8 mouse cellular contexts compared by ENCODE assay signal in genomic region chrX:13280409-13281328, GRCm38 (mm10). TPM values are rescaled to one million over a fixed set of nuclear protein-coding genes. Genes with fewer than 3 reads are reported as not detected.
DNase-seq lines count a peak whose midpoint lies in the region; ATAC-seq and TF ChIP-seq lines count a peak whose summit lies in the region.

Gene Ddx3x (plus strand): TSS chrX:13280970.

- H3K36me3 ChIP-seq in ES-E14 (ENCODE audit: control insufficient read depth, insufficient read depth, low read length, poor library complexity, severe bottlenecking), result peaks cover 5% of the 10 kb centered on the region
- H3K36me3 ChIP-seq in forebrain, postnatal 0 days (ENCODE audit: insufficient read depth), result no peaks in the 10 kb centered on the region
- peaks cover 5% of the 10 kb centered on the region; the same call in 1 of the 2 replicates for H3K36me3 ChIP-seq in lung, embryonic 15.5 days

- no peaks in the 10 kb centered on the region for H3K9me3 ChIP-seq in ES-E14 (ENCODE audit: control insufficient read depth, insufficient read depth, low read depth, low read length)
- H3K9me3 ChIP-seq in forebrain, postnatal 0 days (ENCODE audit: low read length), result no peaks in the 10 kb centered on the region
- no peaks in the 10 kb centered on the region for H3K9me3 ChIP-seq in lung, embryonic 15.5 days

- in situ Hi-C loops in ES-E14 (cut with MboI; ENCODE audit: low sequenced_read_pairs in 2 of 2, unreplicated experiment in 2 of 2), result loop anchor here in 1 of 2 experiments (25.0 kb wide), 1 partner anchor 143 kb away; no protein-coding TSS in a partner anchor

- H3K4me2 ChIP-seq in forebrain, postnatal 0 days (ENCODE audit: low read depth), result peak within 1 kb of the TSS; percentile 77
- H3K4me2 ChIP-seq in lung, embryonic 15.5 days, result peak within 1 kb of the TSS; percentile 63

- peak; percentile 96 for ATAC-seq in forebrain, postnatal 0 days
- peak; percentile 95 for ATAC-seq in lung, embryonic 15.5 days (ENCODE audit: borderline replicate concordance, extremely low read depth, low FRiP score, low TSS enrichment)

- H3K4me3 ChIP-seq in ES-E14 (ENCODE audit: insufficient read depth in 1 of 2, low read depth in 1 of 2, low read length in 2 of 2, poor library complexity in 1 of 2, severe bottlenecking in 1 of 2), result peak within 1 kb of the TSS; percentile 87 to 100
- H3K4me3 ChIP-seq in forebrain, postnatal 0 days (ENCODE audit: low read depth, low read length), result peak within 1 kb of the TSS; percentile 82
- peak within 1 kb of the TSS; percentile 91 for H3K4me3 ChIP-seq in lung, embryonic 15.5 days

- 1% methylated on average over 56 of the region's 57 CpGs for WGBS in forebrain, postnatal 0 days
- under 1% methylated on average over 55 of the region's 57 CpGs for WGBS in lung, embryonic 15.5 days

- H3K27me3 ChIP-seq in forebrain, postnatal 0 days (ENCODE audit: insufficient read depth, low read length), result no peaks in the 10 kb centered on the region
- H3K27me3 ChIP-seq in lung, embryonic 15.5 days, result no peaks in the 10 kb centered on the region

- peak within 1 kb of the TSS; percentile 100 for H3K27ac ChIP-seq in ES-E14 (ENCODE audit: insufficient read depth, low read depth, low read length, poor library complexity, severe bottlenecking)
- H3K27ac ChIP-seq in forebrain, postnatal 0 days (ENCODE audit: low read depth, low read length), result peak within 1 kb of the TSS; percentile 99
- H3K27ac ChIP-seq in lung, embryonic 15.5 days, result peak within 1 kb of the TSS; percentile 98

- peak within 1 kb of the TSS; percentile 100 for H3K9ac ChIP-seq in ES-E14 (ENCODE audit: insufficient read depth, low read depth, low read length, poor library complexity, severe bottlenecking)
- H3K9ac ChIP-seq in forebrain, postnatal 0 days, result peak within 1 kb of the TSS; percentile 99
- peak within 1 kb of the TSS; percentile 98 for H3K9ac ChIP-seq in lung, embryonic 15.5 days

- peak; percentile 47 for DNase-seq in ES-E14 (ENCODE audit: low read depth, low spot score)
- DNase-seq in cerebellum, adult 18-20 months, result peak; percentile 85 to 95
- peak; percentile 96 for DNase-seq in forebrain, postnatal 0 days
- DNase-seq in heart, postnatal 4 days, result peak; percentile 96
- peak; percentile 86 to 94 for DNase-seq in layer of hippocampus, adult 8-10 months (ENCODE audit: low spot score in 2 of 2)
- peak; percentile 90 for DNase-seq in ovary, adult 18-20 months (ENCODE audit: low spot score)
- peak; percentile 93 for DNase-seq in thymus, postnatal 0 days (ENCODE audit: low spot score)

- H3K4me1 ChIP-seq in ES-E14 (ENCODE audit: control insufficient read depth in 2 of 2, insufficient read depth in 2 of 2, low read length in 2 of 2, poor library complexity in 1 of 2), result peaks cover 2% of the 10 kb centered on the region in 2 experiments; a peak in 2 of 4 replicates
- H3K4me1 ChIP-seq in forebrain, postnatal 0 days (ENCODE audit: insufficient read depth), result no peaks in the 10 kb centered on the region
- peaks cover 11% of the 10 kb centered on the region; the same call in 1 of the 2 replicates for H3K4me1 ChIP-seq in lung, embryonic 15.5 days

- TF ChIP-seq CTCF in forebrain, postnatal 0 days (IDR thresholded peaks at IDR 0.05; ENCODE audit: low read depth), result no peak

TF ChIP-seq in ES-E14, 5 proteins besides CTCF, POLR2A, EP300 and RAD21:
- TF ChIP-seq HCFC1 (IDR thresholded peaks at IDR 0.05; ENCODE audit: borderline replicate concordance, insufficient read depth, low read length) (0 out of 2 replicates have a peak, but pooled peaks have one; percentile 16), ZNF384 (IDR thresholded peaks at IDR 0.05; ENCODE audit: low read depth, low read length) (no peak), CHD2 (IDR thresholded peaks at IDR 0.05; ENCODE audit: low read depth, low read length) (peak; percentile 91), ZC3H11A (IDR thresholded peaks at IDR 0.05; ENCODE audit: borderline replicate concordance, low read depth, low read length) (no peak), MAFK (IDR thresholded peaks at IDR 0.05; ENCODE audit: insufficient read depth, low read depth, low read length) (peak; percentile 70)
TF ChIP-seq in ES-E14: peak in this region for 3.

RNA-seq across cellular contexts. Expression of gene Ddx3x, which starts in this region (rescaled TPM):
- total RNA-seq in ES-E14 (2012; rRNA removed), result 191 and 253 TPM in 2 replicates
- total RNA-seq in forebrain, postnatal 0 days (2014; rRNA removed), result 153 and 219 TPM in 2 replicates
- 101 and 114 TPM in 2 replicates for polyA plus RNA-seq in forebrain, postnatal 0 days (2015; fragmentation: Nextera tagmentation; extraction: Ambion mirVana)
- total RNA-seq in heart, postnatal 4 days (2021), result 100 to 1,000 TPM; 225 to 270 TPM
- 100 to 1,000 TPM; 146 to 229 (median 193) TPM for total RNA-seq in layer of hippocampus, adult 8-10 months (2022)
- 122 and 125 TPM in 2 replicates for polyA plus RNA-seq in lung, embryonic 15.5 days (2015; fragmentation: Nextera tagmentation; extraction: Ambion mirVana)
- 122 and 124 TPM in 2 replicates for polyA plus RNA-seq in thymus, postnatal 0 days (2015; fragmentation: Nextera tagmentation; extraction: Ambion mirVana)

Comparison
In these comparisons a context has a peak if more than half of its experiments do, and no peak if none do; other contexts are left out.
1. Peak in every context shown above with its lines: DNase-seq, ATAC-seq, H3K4me3 ChIP-seq and H3K27ac ChIP-seq.